Mouse (Mus musculus) hematopoietic stem cell, adult 5-6 weeks (primary cell): Measurements from ENCODE around the gene Cdk17. TPM values are rescaled to one million over a fixed set of nuclear protein-coding genes. Genes with fewer than 3 reads are reported as not detected.

Experiments used
- ATAC-seq, 2 experiments: fragments of 125-278 bp in 1 of 2; replicated peaks in 1 of 2; 2 replicates each; pipeline ENCODE4 v1.8.0; 2016 to 2017; ENCODE audit warnings: inconsistent platforms in 2 of 2, mild to moderate bottlenecking in 2 of 2, moderate number of reproducible peaks in 2 of 2, low read depth in 1 of 2, moderate TSS enrichment in 1 of 2; ENCODE audit not compliant: low FRiP score in 2 of 2, poor library complexity in 2 of 2, severe bottlenecking in 2 of 2, insufficient read depth in 1 of 2, low TSS enrichment in 1 of 2
- total RNA-seq: library from RNA; stranded (forward); fragments of 172-1452, 232-1000 nt; gene quantifications from 2 replicates; pipeline ENCODE4 v1.2.3, GENCODE M21; 2017

Cdk17 gene
- total RNA-seq, 1 experiment from 2014 or later: 146 TPM

- ATAC-seq: no peak
Observed at GRCm38 (mm10) chr10:93283258-93283657, 122.6 kb downstream of the Cdk17 start.

DNA sequence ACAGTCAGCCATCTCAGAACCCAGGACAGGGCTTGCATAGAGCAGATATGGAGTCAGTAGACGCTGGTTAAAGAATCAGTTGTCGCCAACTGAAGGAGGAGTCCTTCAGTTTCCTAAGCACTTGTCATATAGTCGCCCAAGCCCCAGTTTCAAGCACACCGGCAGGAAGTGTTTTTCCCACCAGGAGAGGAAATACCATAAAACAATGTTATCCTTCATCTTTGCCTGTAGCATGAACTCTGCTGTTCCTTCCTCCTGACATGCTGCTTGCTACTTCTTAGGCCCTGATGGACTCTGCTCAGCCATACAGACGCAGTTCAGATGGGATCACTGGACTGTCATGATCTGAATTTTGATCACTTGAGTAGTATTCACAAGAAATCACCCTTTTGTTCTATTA lies 124.8 kb downstream of the Cdk17 start:
- no peak for ATAC-seq

- ATAC-seq: no peak
Observed at GRCm38 (mm10) chr10:93287551-93288145, 127.0 kb downstream of the Cdk17 start.

GRCm38 (mm10) chr10:93288336-93288735 lies 127.7 kb downstream of the Cdk17 start:
- ATAC-seq: no peak

GRCm38 (mm10) chr10:93289404-93289803 lies 128.7 kb downstream of the Cdk17 start:
- ATAC-seq: no peak

GRCm38 (mm10) chr10:93291352-93291751 lies 130.7 kb downstream of the Cdk17 start:
- no peak for ATAC-seq

- ATAC-seq: peak; percentile 47 to 48; a peak in 3 of 4 replicates
Observed at GRCm38 (mm10) chr10:93291843-93292242, 131.2 kb downstream of the Cdk17 start.

GRCm38 (mm10) chr10:93293621-93294020 lies 132.9 kb downstream of the Cdk17 start:
- ATAC-seq: no peak

DNA sequence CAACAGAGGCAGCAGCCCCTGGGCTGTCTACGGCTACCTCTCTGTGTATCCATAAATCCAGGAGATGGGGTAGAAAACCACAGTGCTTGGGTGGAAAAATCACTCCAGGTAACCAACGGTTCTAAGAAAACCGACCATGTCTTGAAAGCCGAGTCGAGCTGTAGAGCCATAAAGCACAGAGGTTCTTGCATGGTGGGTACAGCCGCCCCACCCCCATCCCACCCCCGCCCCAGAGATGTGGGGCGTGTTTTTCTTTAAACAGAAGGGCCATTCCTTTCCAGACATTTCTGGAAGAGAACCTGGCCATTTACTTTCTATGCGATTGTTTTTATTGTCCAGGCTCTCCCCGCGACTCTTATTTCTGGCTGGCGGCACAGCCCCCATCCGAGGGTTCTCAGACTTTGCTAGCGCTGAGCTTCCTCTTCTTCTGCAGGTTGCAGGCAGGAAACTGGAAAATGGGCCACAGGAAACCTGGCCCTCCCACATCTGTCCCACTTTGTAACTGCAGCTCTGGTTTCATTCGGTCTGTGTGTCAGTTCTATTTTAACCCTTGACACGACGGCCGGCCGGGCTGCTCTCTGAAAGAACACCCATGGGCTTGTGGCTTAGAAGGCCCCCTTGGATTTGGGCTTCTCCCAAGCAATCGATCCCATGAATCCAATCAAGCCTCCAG lies 134.0 kb downstream of the Cdk17 start:
- peak; percentile 54 to 57 for ATAC-seq

DNA sequence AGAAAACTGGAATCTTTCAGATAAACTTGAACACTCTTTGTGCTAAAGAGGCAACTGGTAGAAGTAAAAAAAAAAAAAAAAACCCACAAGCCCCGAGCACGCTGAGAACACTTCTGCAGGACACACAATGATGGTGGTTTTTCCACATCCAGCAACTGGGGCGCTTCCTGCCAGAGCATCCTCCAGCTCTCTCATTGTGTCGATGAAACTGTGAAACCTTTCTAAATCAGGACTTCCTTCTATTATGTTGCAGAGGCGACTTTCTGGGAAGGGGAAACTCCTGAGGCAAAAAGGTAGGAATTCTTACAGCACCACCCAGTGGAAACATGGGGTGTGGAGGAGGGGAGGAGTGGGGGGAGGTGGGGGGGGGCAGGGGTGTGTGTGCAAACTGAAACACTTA lies 137.1 kb downstream of the Cdk17 start:
- ATAC-seq: no peak

GRCm38 (mm10) chr10:93298208-93298607 lies 137.5 kb downstream of the Cdk17 start:
- ATAC-seq: no peak; a peak in 1 of 4 replicates

GRCm38 (mm10) chr10:93301831-93302230 lies 141.2 kb downstream of the Cdk17 start:
- no peak for ATAC-seq

DNA sequence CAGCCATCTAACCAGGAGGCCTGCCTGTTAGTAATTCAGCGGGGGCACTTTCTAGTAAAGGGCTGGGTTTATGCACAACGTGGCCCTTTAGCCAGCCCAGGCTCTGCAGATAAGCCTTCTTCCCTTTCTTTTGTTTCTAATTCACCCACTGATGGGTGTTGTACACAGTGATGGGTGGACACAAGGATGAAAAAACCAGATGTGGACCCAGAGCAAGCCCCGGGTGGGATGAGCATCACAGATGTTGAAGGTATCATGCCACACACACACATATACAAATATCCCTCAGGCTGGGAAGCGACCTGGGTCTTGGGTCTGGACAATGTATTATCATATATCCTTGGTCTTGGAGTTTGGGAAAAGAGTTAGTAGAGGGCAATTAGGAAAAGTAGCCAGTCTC lies 142.6 kb downstream of the Cdk17 start:
- no peak for ATAC-seq

DNA sequence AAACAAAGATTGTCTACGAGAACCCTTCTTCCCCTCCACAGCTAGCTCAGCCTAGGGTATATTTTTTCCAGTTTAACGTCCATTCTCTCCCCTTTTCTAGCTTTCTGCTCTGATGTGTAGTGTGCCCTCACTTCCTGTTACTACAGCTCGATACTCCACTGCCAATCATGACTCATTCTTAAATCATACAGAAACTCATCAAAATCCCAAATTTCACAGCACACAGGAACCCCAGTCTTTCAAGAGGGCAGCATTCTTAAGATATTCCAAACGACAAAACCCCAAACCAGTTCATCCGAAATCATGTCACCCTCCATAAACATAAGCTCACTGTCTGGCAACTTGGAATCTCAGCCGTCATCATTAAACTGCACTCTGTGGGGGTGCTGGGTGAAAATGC lies 145.3 kb downstream of the Cdk17 start:
- ATAC-seq: no peak

DNA sequence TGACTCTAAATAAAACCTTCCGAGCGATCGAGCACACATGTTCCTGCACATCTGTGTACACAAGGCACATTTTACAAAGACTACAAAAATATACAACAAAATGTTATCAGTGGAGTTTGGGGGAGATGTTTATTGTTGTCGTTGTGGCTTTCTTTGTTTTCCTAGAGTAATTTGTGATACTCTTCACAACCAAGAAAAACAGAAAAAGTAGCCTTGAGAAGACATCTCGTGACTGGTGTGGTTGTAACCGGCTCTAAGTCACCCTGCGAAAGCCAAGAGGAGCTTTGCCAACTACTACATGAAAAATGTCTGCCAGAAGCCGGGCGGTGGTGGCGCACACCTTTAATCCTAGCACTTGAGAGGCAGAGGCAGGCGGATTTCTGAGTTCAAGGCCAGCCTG lies 145.7 kb downstream of the Cdk17 start:
- ATAC-seq: no peak

DNA sequence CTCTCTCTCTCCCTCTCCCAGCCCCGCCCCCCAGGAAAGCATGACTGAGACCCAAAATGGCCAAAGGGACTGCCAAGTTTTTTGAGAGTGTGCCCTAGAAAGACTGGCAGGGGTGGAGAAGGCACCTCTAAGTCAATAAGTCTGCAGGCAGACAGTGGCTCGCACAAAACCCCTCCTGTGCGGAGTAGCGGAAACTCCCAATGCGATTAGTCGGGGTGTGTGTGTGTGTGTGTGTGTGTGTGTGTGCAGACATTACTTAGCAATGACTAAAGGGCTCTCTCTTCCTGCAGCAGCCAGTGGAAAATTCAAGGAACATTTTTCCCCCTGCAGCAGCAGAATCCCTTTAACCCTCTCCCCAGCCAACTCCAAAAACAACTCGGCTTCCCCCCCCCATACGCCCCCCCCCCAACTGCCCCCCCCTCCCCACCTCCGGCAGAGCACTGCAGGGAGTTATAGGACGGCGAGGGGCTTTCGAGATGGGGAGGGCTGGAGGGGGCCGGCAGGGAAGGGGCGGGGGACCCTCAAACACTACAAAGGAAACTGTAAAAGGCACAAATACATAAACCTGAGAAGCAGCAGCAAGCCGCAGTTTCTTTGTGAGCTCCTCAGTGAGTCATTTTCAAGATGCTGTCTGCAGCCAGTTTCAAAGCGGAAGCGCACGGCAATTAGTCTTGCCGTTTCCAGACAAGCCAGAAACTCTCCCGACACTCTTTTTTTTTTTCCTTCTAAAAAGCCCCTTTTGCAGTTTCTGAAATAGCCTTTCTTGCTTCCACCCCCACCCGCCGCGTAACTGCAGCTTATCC lies 148.7 kb downstream of the Cdk17 start:
- peak; percentile 26 to 55; a peak in 2 of 4 replicates for ATAC-seq

DNA sequence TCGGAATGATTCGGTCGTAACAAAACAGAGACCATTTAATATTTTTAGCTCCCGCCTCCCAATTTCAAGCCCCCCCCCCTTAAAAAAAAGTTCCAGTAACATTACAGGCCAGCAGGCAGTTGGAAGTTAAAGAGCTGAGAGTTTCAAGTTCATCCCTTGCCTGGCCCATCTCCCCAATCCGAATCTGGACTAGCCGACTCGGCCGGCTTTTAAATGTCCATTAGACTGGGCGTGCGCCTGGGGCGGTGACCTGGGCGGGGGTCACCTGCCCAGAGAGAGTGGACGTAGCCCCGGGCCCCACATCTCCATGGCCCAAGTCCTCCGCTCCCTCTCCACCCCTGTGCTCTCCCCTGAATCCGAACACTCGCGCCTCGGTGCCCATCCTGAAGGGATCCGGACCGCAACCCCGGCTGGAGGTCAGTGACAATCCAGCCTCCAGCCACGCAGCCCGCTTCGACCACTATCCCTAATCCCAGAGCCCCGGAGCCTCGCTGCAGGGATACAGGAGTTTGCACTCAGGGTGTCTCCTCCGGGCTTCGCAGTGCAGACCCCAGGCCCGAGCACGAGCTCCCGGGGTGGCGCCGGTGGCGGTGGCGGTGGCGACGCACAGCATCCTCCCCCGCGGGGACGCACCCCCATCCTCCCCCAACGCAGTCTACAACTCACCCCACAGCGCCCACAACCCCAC lies 149.4 kb downstream of the Cdk17 start:
- no peak for ATAC-seq
